Mouse (Mus musculus): ENCODE data around the gene Stxbp4.
A peak's percentile ranks its signal among the peaks of the same experiment; 100 is the strongest.

Gene Stxbp4

GRCm38 (mm10) chr11:90637440-90638311 lies at the start of gene Stxbp4, which contains the start of gene Cox11:
Stxbp4 (minus strand) TSS chr11:90638084.
Cox11 (plus strand) TSS chr11:90638173.
- DNase-seq (ENCODE audit: low spot score in 2 of 2) = peak; percentile 85 to 91

- DNase-seq (ENCODE audit: low spot score in 2 of 2) = no peak
Measured at GRCm38 (mm10) chr11:90687040-90687439, 49.2 kb upstream of the Stxbp4 start.

- peak in 1 of 2 experiments; percentile 5 for DNase-seq (ENCODE audit: low spot score in 2 of 2)
Measured at GRCm38 (mm10) chr11:90686287-90687025, 48.6 kb upstream of the Stxbp4 start.

GRCm38 (mm10) chr11:90685196-90685595 lies 47.3 kb upstream of the Stxbp4 start:
- DNase-seq (ENCODE audit: low spot score in 2 of 2) = no peak

GRCm38 (mm10) chr11:90684765-90685164 lies 46.9 kb upstream of the Stxbp4 start:
- no peak for DNase-seq (ENCODE audit: low spot score in 2 of 2)

GRCm38 (mm10) chr11:90681171-90681570 lies 43.3 kb upstream of the Stxbp4 start:
- no peak for DNase-seq (ENCODE audit: low spot score in 2 of 2)

- DNase-seq (ENCODE audit: low spot score in 2 of 2) = no peak
Measured at GRCm38 (mm10) chr11:90678582-90678981, 40.7 kb upstream of the Stxbp4 start.

- DNase-seq (ENCODE audit: low spot score in 2 of 2) = no peak
Measured at GRCm38 (mm10) chr11:90677771-90678288, 39.9 kb upstream of the Stxbp4 start.

GRCm38 (mm10) chr11:90677027-90677426 lies 39.1 kb upstream of the Stxbp4 start:
- DNase-seq (ENCODE audit: low spot score in 2 of 2) = no peak

- DNase-seq (ENCODE audit: low spot score in 2 of 2) = no peak
Measured at GRCm38 (mm10) chr11:90675479-90676110, 37.7 kb upstream of the Stxbp4 start.

- no peak for DNase-seq (ENCODE audit: low spot score in 2 of 2)
Measured at GRCm38 (mm10) chr11:90667325-90667724, 29.4 kb upstream of the Stxbp4 start.

GRCm38 (mm10) chr11:90666916-90667315 lies 29.0 kb upstream of the Stxbp4 start:
- no peak for DNase-seq (ENCODE audit: low spot score in 2 of 2)

- no peak for DNase-seq (ENCODE audit: low spot score in 2 of 2)
Measured at GRCm38 (mm10) chr11:90666144-90666757, 28.4 kb upstream of the Stxbp4 start.

GRCm38 (mm10) chr11:90665161-90665560 lies 27.3 kb upstream of the Stxbp4 start:
- no peak for DNase-seq (ENCODE audit: low spot score in 2 of 2)

GRCm38 (mm10) chr11:90664345-90664986 lies 26.6 kb upstream of the Stxbp4 start:
- DNase-seq (ENCODE audit: low spot score in 2 of 2) = no peak

- DNase-seq (ENCODE audit: low spot score in 2 of 2) = no peak
Measured at GRCm38 (mm10) chr11:90663618-90664297, 25.9 kb upstream of the Stxbp4 start.

GRCm38 (mm10) chr11:90663052-90663451 lies 25.2 kb upstream of the Stxbp4 start:
- DNase-seq (ENCODE audit: low spot score in 2 of 2) = no peak

GRCm38 (mm10) chr11:90660662-90661061 lies 22.8 kb upstream of the Stxbp4 start:
- DNase-seq (ENCODE audit: low spot score in 2 of 2) = no peak

- DNase-seq (ENCODE audit: low spot score in 2 of 2) = no peak
Measured at GRCm38 (mm10) chr11:90657527-90657926, 19.6 kb upstream of the Stxbp4 start.

- DNase-seq (ENCODE audit: low spot score in 2 of 2) = no peak
Measured at GRCm38 (mm10) chr11:90652603-90653002, 14.7 kb upstream of the Stxbp4 start.
